Mouse (Mus musculus): ENCODE data around the gene Nup205.

DNA sequence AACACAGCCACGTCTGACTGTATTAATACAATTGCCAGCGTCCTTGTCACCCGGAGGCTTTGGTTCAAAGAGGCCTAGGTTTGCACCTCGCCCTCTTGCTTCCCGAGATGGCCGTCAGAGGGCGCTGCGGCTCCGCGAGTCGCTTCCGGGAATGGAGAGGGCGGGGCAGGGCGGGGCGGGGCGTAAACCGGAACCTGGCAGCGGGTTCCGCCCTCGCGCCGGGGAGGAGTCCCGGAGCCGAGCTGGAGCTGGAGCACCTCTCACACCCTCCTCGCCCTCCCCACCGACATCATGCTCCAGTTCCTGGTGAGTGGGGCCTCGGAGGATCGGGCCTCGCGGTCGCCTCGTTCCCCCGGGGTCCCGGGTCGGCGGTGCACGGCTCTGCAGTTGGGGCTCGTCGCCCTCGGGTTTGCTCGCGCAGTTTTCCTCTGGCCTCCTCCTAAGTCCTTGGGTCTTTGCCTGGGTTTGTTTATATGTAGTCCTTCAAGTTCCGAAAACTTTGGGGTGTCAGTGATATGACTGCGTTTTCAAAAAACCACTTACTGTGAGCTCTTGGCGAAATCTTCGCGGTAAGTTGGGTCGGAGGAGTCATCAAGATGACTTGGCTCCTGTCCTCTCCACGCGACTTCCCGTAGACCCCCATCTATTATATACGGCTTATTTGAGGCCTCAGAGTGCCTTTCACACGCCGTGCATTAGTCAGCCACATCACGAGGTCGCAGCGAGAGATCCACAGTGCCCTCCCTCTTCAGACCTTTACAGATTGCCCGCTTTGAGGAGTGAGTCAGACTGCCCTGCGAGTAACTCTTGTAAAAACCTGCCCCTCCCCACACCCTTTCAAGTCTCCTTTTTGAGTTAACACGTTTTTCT is 75.5 kb downstream of the Nup205 start:
- TF ChIP-seq CTCF (IDR thresholded peaks at IDR 0.05) (peak; percentile 90), EP300 (IDR thresholded peaks at IDR 0.05) (peak; percentile 39)

Measured in lung, postnatal 0 days (tissue).